Mouse (Mus musculus) erythroblast, adult 5-6 weeks (primary cell): ENCODE data around the gene Cyp46a1. TPM values are rescaled to one million over a fixed set of nuclear protein-coding genes. Genes with fewer than 3 reads are reported as not detected.

Experiments used
- ATAC-seq: replicated peaks from 2 replicates; pipeline ENCODE4 v1.8.0; 2016; ENCODE audit warnings: moderate number of reproducible peaks, mild to moderate bottlenecking, moderate TSS enrichment, inconsistent platforms; ENCODE audit not compliant: poor library complexity, low FRiP score, severe bottlenecking
- total RNA-seq, 2 experiments: library from RNA; stranded (forward) in 1 of 2; stranded (reverse) in 1 of 2; fragments of 150-400 nt in 1 of 2; fragments of 200-764, 138-1000 nt in 1 of 2; gene quantifications; 2 replicates each; pipeline versions ENCODE4 v1.2.3 to v1.2.4; 2015 to 2017; ENCODE audit warnings: low replicate concordance in 2 of 2

The Cyp46a1 gene
- total RNA-seq, 2 experiments from 2014 or later: not detected

GRCm38 (mm10) chr12:108354284-108354683 is 20.1 kb downstream of the Cyp46a1 start:
- ATAC-seq: no peak

- ATAC-seq: no peak
Observed at GRCm38 (mm10) chr12:108355271-108355670, 21.1 kb downstream of the Cyp46a1 start.

- no peak for ATAC-seq
Observed at GRCm38 (mm10) chr12:108355986-108356385, 21.8 kb downstream of the Cyp46a1 start.

- ATAC-seq: no peak
Observed at GRCm38 (mm10) chr12:108363796-108364195, 29.6 kb downstream of the Cyp46a1 start.

- ATAC-seq: no peak
Observed at GRCm38 (mm10) chr12:108365340-108365739, 31.2 kb downstream of the Cyp46a1 start.

- ATAC-seq: no peak
Observed at GRCm38 (mm10) chr12:108365868-108366267, 31.7 kb downstream of the Cyp46a1 start.

GRCm38 (mm10) chr12:108367909-108368308 is 33.7 kb downstream of the Cyp46a1 start:
- no peak for ATAC-seq

GRCm38 (mm10) chr12:108368921-108369320 is 34.7 kb downstream of the Cyp46a1 start:
- no peak for ATAC-seq

- ATAC-seq: no peak
Observed at GRCm38 (mm10) chr12:108370596-108371428, 36.6 kb downstream of the Cyp46a1 start, which contains the start of gene Eml1. Eml1 (plus strand) TSS chr12:108370957.

- ATAC-seq: no peak
Observed at GRCm38 (mm10) chr12:108371429-108371765, 37.2 kb downstream of the Cyp46a1 start.

- no peak for ATAC-seq
Observed at GRCm38 (mm10) chr12:108372241-108372640, 38.1 kb downstream of the Cyp46a1 start.

GRCm38 (mm10) chr12:108373611-108374010 is 39.4 kb downstream of the Cyp46a1 start:
- ATAC-seq: no peak

- no peak for ATAC-seq
Observed at GRCm38 (mm10) chr12:108374689-108375088, 40.5 kb downstream of the Cyp46a1 start.

GRCm38 (mm10) chr12:108378379-108379133 is 44.4 kb downstream of the Cyp46a1 start:
- no peak for ATAC-seq

- ATAC-seq: no peak
Observed at GRCm38 (mm10) chr12:108386476-108387232, 52.5 kb downstream of the Cyp46a1 start.

- no peak for ATAC-seq
Observed at GRCm38 (mm10) chr12:108389718-108390117, 55.5 kb downstream of the Cyp46a1 start.

GRCm38 (mm10) chr12:108392254-108393044 is 58.3 kb downstream of the Cyp46a1 start:
- ATAC-seq: no peak

- no peak for ATAC-seq
Observed at GRCm38 (mm10) chr12:108393082-108393481, 58.9 kb downstream of the Cyp46a1 start.

GRCm38 (mm10) chr12:108393637-108394036 is 59.5 kb downstream of the Cyp46a1 start:
- ATAC-seq: no peak
